Mouse (Mus musculus): ENCODE results near the gene Btg4.

Gene Btg4

GRCm38 (mm10) chr9:51060601-51061000 lies at the start of gene Btg4:
Gene Btg4, plus strand, starts transcription at chr9:51060901.
- in situ Hi-C loops (cut with MboI, MseI): loop anchor here (5.0 kb wide), 1 partner anchor 68 kb away; no protein-coding TSS in a partner anchor

GRCm38 (mm10) chr9:51013644-51014043 lies 47.1 kb upstream of the Btg4 start:
- in situ Hi-C loops (cut with MboI, MseI): no loop called here

GRCm38 (mm10) chr9:51015732-51016131 lies 45.0 kb upstream of the Btg4 start:
- in situ Hi-C loops (cut with MboI, MseI): no loop called here

GRCm38 (mm10) chr9:51019670-51020069 lies 41.0 kb upstream of the Btg4 start:
- in situ Hi-C loops (cut with MboI, MseI): no loop called here

- in situ Hi-C loops (cut with MboI, MseI): no loop called here
Measured at GRCm38 (mm10) chr9:51020351-51020750, 40.4 kb upstream of the Btg4 start.

- in situ Hi-C loops (cut with MboI, MseI): no loop called here
Measured at GRCm38 (mm10) chr9:51021123-51021795, 39.4 kb upstream of the Btg4 start.

GRCm38 (mm10) chr9:51026952-51027351 lies 33.7 kb upstream of the Btg4 start:
- in situ Hi-C loops (cut with MboI, MseI): no loop called here

GRCm38 (mm10) chr9:51030147-51030546 lies 30.6 kb upstream of the Btg4 start:
- in situ Hi-C loops (cut with MboI, MseI): no loop called here

GRCm38 (mm10) chr9:51031603-51032002 lies 29.1 kb upstream of the Btg4 start:
- in situ Hi-C loops (cut with MboI, MseI): no loop called here

- in situ Hi-C loops (cut with MboI, MseI): no loop called here
Measured at GRCm38 (mm10) chr9:51032291-51032690, 28.4 kb upstream of the Btg4 start.

- in situ Hi-C loops (cut with MboI, MseI): no loop called here
Measured at GRCm38 (mm10) chr9:51032785-51033529, 27.7 kb upstream of the Btg4 start.

GRCm38 (mm10) chr9:51041491-51041980 lies 19.2 kb upstream of the Btg4 start:
- in situ Hi-C loops (cut with MboI, MseI): no loop called here

GRCm38 (mm10) chr9:51042136-51042535 lies 18.6 kb upstream of the Btg4 start:
- in situ Hi-C loops (cut with MboI, MseI): no loop called here

- in situ Hi-C loops (cut with MboI, MseI): no loop called here
Measured at GRCm38 (mm10) chr9:51052180-51052579, 8.5 kb upstream of the Btg4 start.

GRCm38 (mm10) chr9:51056360-51057324 lies 4.1 kb upstream of the Btg4 start:
- in situ Hi-C loops (cut with MboI, MseI): no loop called here

GRCm38 (mm10) chr9:51058951-51059521 lies 1.7 kb upstream of the Btg4 start:
- in situ Hi-C loops (cut with MboI, MseI): no loop called here

- in situ Hi-C loops (cut with MboI, MseI): no loop called here
Measured at GRCm38 (mm10) chr9:51068202-51068601, 7.5 kb downstream of the Btg4 start.

GRCm38 (mm10) chr9:51070801-51071200 lies 10.1 kb downstream of the Btg4 start:
- in situ Hi-C loops (cut with MboI, MseI): no loop called here

- in situ Hi-C loops (cut with MboI, MseI): no loop called here
Measured at GRCm38 (mm10) chr9:51075780-51076179, 15.1 kb downstream of the Btg4 start.

GRCm38 (mm10) chr9:51076300-51076978 lies 15.7 kb downstream of the Btg4 start:
- in situ Hi-C loops (cut with MboI, MseI): no loop called here

GRCm38 (mm10) chr9:51076979-51077315 lies 16.2 kb downstream of the Btg4 start, which contains the start of gene Layn:
Gene Layn, minus strand, starts transcription at chr9:51077094.
- in situ Hi-C loops (cut with MboI, MseI): no loop called here
